Mouse (Mus musculus) cerebellum, adult 11 months (tissue): ENCODE data around the gene Prrx2.
A peak's percentile ranks its signal among the peaks of the same experiment; 100 is the strongest.

Experiments used
- DNase-seq: peaks from one replicate; pipeline ENCODE4 v3.0.0; 2022

Gene Prrx2

GRCm38 (mm10) chr2:30823385-30824153 lies 11.2 kb upstream of the Prrx2 start:
- DNase-seq = no peak

- no peak for DNase-seq
Observed at GRCm38 (mm10) chr2:30826825-30827748, 7.7 kb upstream of the Prrx2 start.

- DNase-seq = peak; percentile 92
Observed at GRCm38 (mm10) chr2:30827749-30828475, 6.9 kb upstream of the Prrx2 start.

GRCm38 (mm10) chr2:30829315-30829714 lies 5.5 kb upstream of the Prrx2 start:
- no peak for DNase-seq

GRCm38 (mm10) chr2:30830283-30830795 lies 4.4 kb upstream of the Prrx2 start, which contains the start of gene Asb6:
Asb6 (minus strand) TSS chr2:30830333.
- no peak for DNase-seq

- DNase-seq = no peak
Observed at GRCm38 (mm10) chr2:30833644-30834043, 1.1 kb upstream of the Prrx2 start.

GRCm38 (mm10) chr2:30836238-30836990 lies 1.6 kb downstream of the Prrx2 start:
- no peak for DNase-seq

- no peak for DNase-seq
Observed at GRCm38 (mm10) chr2:30842615-30843014, 7.8 kb downstream of the Prrx2 start.

GRCm38 (mm10) chr2:30845152-30846070 lies 10.6 kb downstream of the Prrx2 start:
- no peak for DNase-seq

- DNase-seq = no peak
Observed at GRCm38 (mm10) chr2:30846236-30846635, 11.5 kb downstream of the Prrx2 start.

- no peak for DNase-seq
Observed at GRCm38 (mm10) chr2:30846723-30847122, 12.0 kb downstream of the Prrx2 start.

- DNase-seq = no peak
Observed at GRCm38 (mm10) chr2:30848184-30848583, 13.4 kb downstream of the Prrx2 start.

- no peak for DNase-seq
Observed at GRCm38 (mm10) chr2:30850581-30850980, 15.8 kb downstream of the Prrx2 start.

GRCm38 (mm10) chr2:30852771-30853313 lies 18.1 kb downstream of the Prrx2 start:
- DNase-seq = no peak

GRCm38 (mm10) chr2:30857076-30857475 lies 22.3 kb downstream of the Prrx2 start:
- DNase-seq = no peak

- DNase-seq = no peak
Observed at GRCm38 (mm10) chr2:30859782-30860181, 25.0 kb downstream of the Prrx2 start.

GRCm38 (mm10) chr2:30862081-30862480 lies 27.3 kb downstream of the Prrx2 start:
- no peak for DNase-seq

GRCm38 (mm10) chr2:30863574-30863973 lies 28.8 kb downstream of the Prrx2 start:
- no peak for DNase-seq

GRCm38 (mm10) chr2:30864968-30865381 lies 30.2 kb downstream of the Prrx2 start:
- DNase-seq = no peak

GRCm38 (mm10) chr2:30865426-30865825 lies 30.7 kb downstream of the Prrx2 start:
- DNase-seq = no peak

GRCm38 (mm10) chr2:30870863-30871262 lies 36.1 kb downstream of the Prrx2 start:
- peak; percentile 16 for DNase-seq
